ENCODE assay signal across 24 mouse cellular contexts in genomic region chr8:127150645-127151044, GRCm38 (mm10).
"Had no signal": no experiment of that assay in that cellular context is flagged by ENCODE, and none has a peak within 500 bp of the region (broad histone marks: within the 10 kb centered on the region; RNA-seq: fewer than 3 reads in every experiment).

No protein-coding gene starts in this region.

- DNase-seq: layer of hippocampus, adult 9-11 months; liver; lung, adult 18-20 months; lung, postnatal 10 days; lung, postnatal 36 days; midbrain, embryonic 14.5 days; right cerebral cortex, adult 18-20 months; right cerebral cortex, postnatal 14 days; right cerebral cortex, postnatal 4 days; thymus, adult 2 months; thymus, postnatal 14 days; thymus, postnatal 4 days had no signal

- H3K27ac ChIP-seq: kidney, embryonic 15.5 days; layer of hippocampus, adult 2 months; limb, embryonic 10.5 days; limb, embryonic 13.5 days; liver, embryonic 12.5 days; liver, embryonic 15.5 days; lung, embryonic 15.5 days; midbrain, embryonic 10.5 days; neural tube, embryonic 12.5 days; neural tube, embryonic 15.5 days; stomach, postnatal 0 days had no signal

- H3K36me3 ChIP-seq: kidney, embryonic 15.5 days; limb, embryonic 10.5 days; limb, embryonic 13.5 days; liver, embryonic 12.5 days; liver, embryonic 15.5 days; lung, embryonic 15.5 days; midbrain, embryonic 10.5 days; neural tube, embryonic 15.5 days had no signal

- H3K9ac ChIP-seq: kidney, embryonic 15.5 days; limb, embryonic 13.5 days; liver, embryonic 12.5 days; liver, embryonic 15.5 days; lung, embryonic 15.5 days; neural tube, embryonic 12.5 days; neural tube, embryonic 15.5 days had no signal

- H3K27me3 ChIP-seq: kidney, embryonic 15.5 days; limb, embryonic 13.5 days; liver, embryonic 12.5 days; liver, embryonic 15.5 days; lung, embryonic 15.5 days; neural tube, embryonic 12.5 days; neural tube, embryonic 15.5 days had no signal

- H3K4me2 ChIP-seq: kidney, embryonic 15.5 days; limb, embryonic 13.5 days; liver, embryonic 12.5 days; liver, embryonic 15.5 days; lung, embryonic 15.5 days; neural tube, embryonic 12.5 days; neural tube, embryonic 15.5 days had no signal

- H3K9me3 ChIP-seq: kidney, embryonic 15.5 days; limb, embryonic 10.5 days; limb, embryonic 13.5 days; liver, embryonic 12.5 days; liver, embryonic 15.5 days; lung, embryonic 15.5 days; megakaryocyte, embryonic 14.5 days; midbrain, embryonic 10.5 days; neural tube, embryonic 12.5 days; neural tube, embryonic 15.5 days had no signal

- H3K4me1 ChIP-seq: neural tube, embryonic 12.5 days had no signal

- ATAC-seq: liver, embryonic 12.5 days had no signal

- H3K4me3 ChIP-seq: kidney, embryonic 15.5 days; layer of hippocampus, adult 2 months; limb, embryonic 10.5 days; limb, embryonic 13.5 days; liver, embryonic 12.5 days; liver, embryonic 15.5 days; lung, embryonic 15.5 days; megakaryocyte, embryonic 14.5 days; midbrain, embryonic 10.5 days; neural tube, embryonic 12.5 days; neural tube, embryonic 15.5 days had no signal
